Mouse (Mus musculus) brain, adult 2 months (tissue): ENCODE data around the gene Vmn2r92.
"Not testable (repeated sequence)": the region's sequence is repeated elsewhere in the genome, so short reads cannot be mapped to it uniquely, and the experiment has no call there.

ENCODE experiments used
- DNase-seq: peaks from one replicate; pipeline ENCODE4 v3.0.0; 2011; ENCODE audit warnings: low read depth, low spot score

The Vmn2r92 gene

DNA sequence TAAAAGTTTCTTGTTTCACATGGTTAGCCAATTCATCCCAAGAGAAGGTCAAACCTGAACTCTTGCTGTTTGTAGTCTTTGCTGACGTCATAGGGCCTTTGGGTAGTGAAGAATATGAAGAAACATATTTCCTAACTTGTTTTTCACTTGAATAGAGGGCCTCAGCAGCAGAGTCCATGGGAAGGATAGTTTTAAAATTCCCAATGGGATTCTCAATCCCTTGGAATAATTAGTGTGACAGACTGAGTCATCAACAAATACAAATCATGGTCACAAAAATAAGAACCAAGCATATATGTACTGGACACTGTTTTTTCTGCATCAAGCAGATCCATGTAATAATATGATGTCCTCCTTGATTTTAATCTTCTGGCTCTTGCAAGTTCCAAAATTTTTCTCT, at the start of gene Vmn2r92:
Gene Vmn2r92, plus strand, starts transcription at position 301 of the 400 bp plus-strand sequence.
- DNase-seq: not testable (repeated sequence)

DNA sequence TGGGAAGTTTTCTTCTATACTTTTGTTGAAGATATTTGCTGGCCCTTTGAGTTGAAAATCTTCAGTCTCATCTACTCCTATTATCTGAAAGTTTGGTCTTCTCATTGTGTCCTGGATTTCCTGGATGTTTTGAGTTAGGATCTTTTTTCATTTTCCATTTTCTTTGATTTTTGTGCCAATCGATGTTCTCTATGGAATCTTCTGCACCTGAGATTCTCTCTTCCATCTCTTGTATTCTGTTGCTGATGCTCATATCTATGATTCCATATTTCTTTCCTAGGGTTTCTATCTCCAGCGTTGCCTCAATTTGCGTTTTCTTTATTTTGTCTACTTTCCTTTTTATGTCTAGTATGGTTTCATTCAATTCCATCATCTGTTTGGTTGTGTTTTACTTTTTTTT, 49.4 kb upstream of the Vmn2r92 start:
- not testable (repeated sequence) for DNase-seq

DNA sequence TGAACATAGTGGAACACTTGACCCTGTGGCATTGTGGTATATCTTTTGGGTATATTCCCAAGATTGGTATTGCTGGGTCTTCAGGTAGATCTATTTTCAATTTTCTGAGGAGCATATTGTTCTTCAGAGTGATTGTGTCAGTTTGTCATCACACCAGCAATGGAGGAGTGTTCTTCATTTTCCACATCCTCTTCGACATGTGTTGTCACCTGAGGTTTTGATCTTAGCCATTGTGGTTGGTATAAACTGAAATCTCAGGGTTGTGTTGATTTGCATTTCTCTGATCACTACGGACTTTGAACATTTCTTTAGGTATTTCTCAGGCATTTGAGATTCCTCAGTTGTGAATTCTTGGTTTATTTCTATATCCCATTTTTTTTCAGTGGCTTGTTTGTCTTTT, 9.5 kb downstream of the Vmn2r92 start:
- DNase-seq: not testable (repeated sequence)

DNA sequence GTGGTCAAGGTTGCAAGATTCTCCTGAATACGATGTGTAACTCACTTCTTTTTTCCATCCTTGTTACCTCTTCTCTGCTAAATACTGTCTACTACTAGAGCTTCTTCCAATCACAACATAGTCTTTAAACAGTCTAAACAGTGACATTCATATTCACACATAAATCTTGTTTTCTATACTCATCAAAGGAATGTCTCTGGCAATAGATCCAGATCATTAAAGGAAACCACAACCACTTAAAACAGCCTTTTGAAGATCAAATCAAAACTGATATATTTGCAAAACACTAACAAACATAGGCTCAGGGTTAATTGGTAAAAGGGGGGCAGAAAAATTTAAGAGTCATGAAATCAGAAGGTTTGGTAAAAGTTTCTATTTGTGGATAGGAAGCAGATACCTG, 38.0 kb downstream of the Vmn2r92 start:
- no peak for DNase-seq

DNA sequence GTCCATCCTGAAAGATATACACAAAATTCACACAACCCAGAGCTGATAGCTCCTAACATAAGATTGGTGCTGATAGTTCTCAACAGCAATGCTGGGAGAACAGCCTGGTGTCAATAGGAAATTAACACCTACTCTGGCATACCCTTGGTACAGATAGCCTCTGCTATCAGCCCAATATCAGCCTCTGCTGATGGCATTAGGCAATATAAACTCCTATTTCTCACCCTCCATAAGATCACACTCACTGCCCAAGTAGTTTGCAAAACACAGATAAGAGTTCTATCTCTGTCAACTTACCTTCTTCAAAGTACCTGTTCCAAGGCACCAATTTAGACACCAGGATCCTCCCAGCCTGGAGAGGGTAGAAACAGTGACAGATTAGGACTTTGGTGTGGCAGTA, 69.6 kb downstream of the Vmn2r92 start:
- DNase-seq: no peak

DNA sequence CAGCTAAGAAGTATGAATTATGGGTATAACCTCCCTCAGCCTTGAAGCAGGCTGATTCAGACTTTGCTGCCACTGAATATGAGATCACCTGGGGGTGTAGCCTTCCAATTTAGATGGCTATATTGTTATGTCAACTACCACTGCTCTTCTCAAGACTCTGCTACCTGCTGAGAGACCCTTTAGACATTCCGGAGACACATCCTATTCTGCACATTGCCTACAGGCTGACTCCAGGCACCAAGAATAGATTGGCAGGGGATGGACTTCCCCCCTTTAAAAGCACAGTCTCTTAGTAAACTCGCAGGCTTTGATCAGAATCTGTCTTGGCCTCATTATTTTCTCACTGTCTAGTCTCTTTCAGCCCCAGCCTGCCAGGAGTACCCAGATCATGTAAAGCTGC, 80.3 kb downstream of the Vmn2r92 start:
- no peak for DNase-seq

DNA sequence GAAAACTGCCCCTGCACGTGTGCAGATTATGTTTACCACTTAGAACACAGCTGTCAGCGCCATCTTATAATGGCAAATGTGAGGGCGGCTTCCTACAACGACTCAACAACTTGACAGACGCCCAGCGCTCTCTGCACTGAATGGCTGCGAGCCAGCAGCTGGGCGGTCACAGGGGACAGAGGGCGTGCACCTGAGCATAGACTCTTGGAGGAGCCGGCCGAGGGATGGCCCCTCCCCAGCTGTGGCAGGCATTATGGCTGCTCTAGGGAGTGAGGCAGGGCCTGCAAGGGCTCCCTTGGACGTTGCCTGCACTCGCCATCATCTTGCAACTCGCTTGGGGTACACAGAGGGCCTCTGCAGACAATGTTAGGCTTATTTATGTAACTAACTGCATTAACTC, 85.2 kb downstream of the Vmn2r92 start:
- DNase-seq: no peak
